11 mouse cellular contexts compared by ENCODE assay signal in genomic region chr9:42052713-42053356, GRCm38 (mm10).
A peak's percentile ranks its signal among the peaks of the same experiment; 100 is the strongest.
DNase-seq lines count a peak whose midpoint lies in the region; ATAC-seq and TF ChIP-seq lines count a peak whose summit lies in the region.
"Had no signal": no experiment of that assay in that cellular context is flagged by ENCODE, and none has a peak within 500 bp of the region (broad histone marks: within the 10 kb centered on the region; RNA-seq: fewer than 3 reads in every experiment).

No protein-coding gene starts in this region.

- DNase-seq in cerebellum, postnatal 25 days: peak; percentile 42 to 45
- DNase-seq in cerebellum, postnatal 14 days: no peak
- DNase-seq in limb, embryonic 14.5 days (ENCODE audit: low spot score): peak; percentile 80
- no peak for DNase-seq in limb, embryonic 10.5 days (ENCODE audit: low spot score)
- DNase-seq in gastrocnemius, postnatal 14 days: peak; percentile 76
- DNase-seq in lung, postnatal 25 days (ENCODE audit: low spot score): peak; percentile 73

- no peak overlapping the region for H3K4me2 ChIP-seq in limb, embryonic 14.5 days (replicated peaks; ENCODE audit: low read depth, low read length, severe bottlenecking)

- H3K9ac ChIP-seq in limb, embryonic 14.5 days (ENCODE audit: low read depth, low read length, severe bottlenecking): no peak overlapping the region

- no peak for TF ChIP-seq POLR2A in limb, embryonic 14.5 days (IDR thresholded peaks at IDR 0.05; ENCODE audit: borderline replicate concordance, extremely low read depth, insufficient read depth, insufficient read length)

- no peak overlapping the region for H3K4me3 ChIP-seq in limb, embryonic 14.5 days (replicated peaks; ENCODE audit: low read length)
- H3K4me3 ChIP-seq in limb, embryonic 10.5 days: no peak overlapping the region
- H3K4me3 ChIP-seq: erythroblast, embryonic 14.5 days had no signal

- 36% methylated on average over 12 of the region's 12 CpGs for WGBS in limb, embryonic 14.5 days
- 70% methylated on average over 12 of the region's 12 CpGs for WGBS in limb, embryonic 10.5 days

- H3K9me3 ChIP-seq in limb, embryonic 14.5 days (ENCODE audit: control insufficient read depth, low read length): no peaks in the 10 kb centered on the region
- no peaks in the 10 kb centered on the region for H3K9me3 ChIP-seq in limb, embryonic 10.5 days (replicated peaks)

- H3K36me3 ChIP-seq in limb, embryonic 14.5 days (ENCODE audit: control insufficient read depth, insufficient read depth, low read length): no peaks in the 10 kb centered on the region
- no peaks in the 10 kb centered on the region; the same call in 1 of the 2 replicates for H3K36me3 ChIP-seq in limb, embryonic 10.5 days

- ATAC-seq in limb, embryonic 14.5 days (ENCODE audit: low FRiP score, low read depth): 0 out of 2 replicates have a peak, but pooled peaks have one; percentile 37
- ATAC-seq in megakaryocyte, adult 5-6 weeks (ENCODE audit: poor library complexity, severe bottlenecking): no peak
- ATAC-seq in cerebellum, adult (ENCODE audit: insufficient number of reproducible peaks, low FRiP score, low TSS enrichment): no peak
- ATAC-seq: inflammation-experienced regulatory T-cells, adult 6 months had no signal

- intact Hi-C loops in gastrocnemius, postnatal 14 days (cut with DNase I; ENCODE audit: low total_unique reads): no loop called here

- peaks cover 18% of the 10 kb centered on the region for H3K4me1 ChIP-seq in limb, embryonic 14.5 days (ENCODE audit: control insufficient read depth, insufficient read depth, low read length)
- H3K4me1 ChIP-seq in limb, embryonic 10.5 days: no peaks in the 10 kb centered on the region

- H3K27me3 ChIP-seq in limb, embryonic 14.5 days (ENCODE audit: control insufficient read depth, insufficient read depth, low read length): no peaks in the 10 kb centered on the region
- H3K27me3 ChIP-seq in limb, embryonic 10.5 days (ENCODE audit: low read depth, poor library complexity, severe bottlenecking): no peaks in the 10 kb centered on the region

- peak overlapping the region; percentile 26; the same call in 1 of the 2 replicates for H3K27ac ChIP-seq in limb, embryonic 14.5 days (replicated peaks; ENCODE audit: low read depth, low read length)
- H3K27ac ChIP-seq in limb, embryonic 10.5 days: no peak overlapping the region
- H3K27ac ChIP-seq: macrophage had no signal

Comparison
In these comparisons a context has a peak if more than half of its experiments do, and no peak if none do; other contexts are left out.
1. DNase-seq: peak in cerebellum, postnatal 25 days (2 of 2), limb, embryonic 14.5 days (single experiment), gastrocnemius, postnatal 14 days (single experiment) and lung, postnatal 25 days (single experiment); none in cerebellum, postnatal 14 days (0 of 2) and limb, embryonic 10.5 days (single experiment).